Mouse (Mus musculus) layer of hippocampus, postnatal 14 days (tissue): ENCODE data around the gene Adamts20. TPM values are rescaled to one million over a fixed set of nuclear protein-coding genes. Genes with fewer than 3 reads are reported as not detected.

ENCODE experiments used
- total RNA-seq, 2 experiments: library from RNA; stranded (reverse); gene quantifications; 2 replicates each; pipeline ENCODE4 v1.2.3; 2021

Adamts20 gene
- total RNA-seq, 2 experiments from 2014 or later = 14.2 to 16.2 TPM

Other genes starting within 250 kb of the Adamts20 start
- 1 to 10 TPM; 4.2 to 4.9 TPM for gene Pus7l, start 78.1 kb upstream of the Adamts20 start, total RNA-seq
- gene Irak4, start 78.2 kb upstream of the Adamts20 start, total RNA-seq = 1 to 10 TPM; 2.1 to 2.8 TPM
- gene Twf1, start 124.5 kb upstream of the Adamts20 start, total RNA-seq = 10 to 100 TPM; 61.6 to 62.0 TPM
- gene Tmem117, start 163.8 kb upstream of the Adamts20 start, total RNA-seq = 10 to 100 TPM in 1 of 2 experiments, 1 to 10 TPM in 1; 8.7 to 10.5 TPM